Mouse (Mus musculus) intestine, postnatal 0 days (tissue): ENCODE results near the gene Mesp1. TPM values are rescaled to one million over a fixed set of nuclear protein-coding genes. Genes with fewer than 3 reads are reported as not detected.

ENCODE experiments used
- ATAC-seq: fragments of 200-750 bp; cut with Nextera tagmentation; 2 replicates; pipeline ENCODE4 v1.8.0; 2017; ENCODE audit warnings: mild to moderate bottlenecking, moderate TSS enrichment, moderate library complexity
- H3K27ac ChIP-seq: fragments of 300-500 bp; sonication (generic); 2 replicates; pipeline ENCODE4 v1.5.1; 2014; ENCODE audit warnings: mild to moderate bottlenecking, low read depth, low read length, moderate library complexity
- H3K27me3 ChIP-seq: fragments of 300-500 bp; sonication (generic); replicated peaks from 2 replicates; pipeline ENCODE4 v1.6.1; 2014; ENCODE audit warnings: low read length, mixed read lengths; ENCODE audit not compliant: control insufficient read depth, insufficient read depth
- H3K36me3 ChIP-seq: fragments of 300-500 bp; sonication (generic); 2 replicates; pipeline ENCODE4 v1.6.1; 2014; ENCODE audit warnings: mild to moderate bottlenecking, moderate library complexity; ENCODE audit not compliant: control insufficient read depth, insufficient read depth
- H3K4me1 ChIP-seq: fragments of 300-500 bp; sonication (generic); replicated peaks from 2 replicates; pipeline ENCODE4 v1.6.1; 2014; ENCODE audit warnings: antibody characterized with exemption, low read length, mixed read lengths; ENCODE audit not compliant: control insufficient read depth, insufficient read depth
- H3K4me2 ChIP-seq: fragments of 300-500 bp; sonication (generic); replicated peaks from 2 replicates; pipeline ENCODE4 v1.6.1; 2014; ENCODE audit warnings: low read depth, mild to moderate bottlenecking, moderate library complexity
- H3K4me3 ChIP-seq: fragments of 300-500 bp; sonication (generic); 2 replicates; pipeline ENCODE4 v1.5.1; 2014; ENCODE audit warnings: low read depth, low read length
- H3K9ac ChIP-seq: fragments of 300-500 bp; sonication (generic); 2 replicates; pipeline ENCODE4 v1.6.1; 2014; ENCODE audit warnings: mild to moderate bottlenecking, low read depth, low read length
- H3K9me3 ChIP-seq: fragments of 300-500 bp; sonication (generic); 2 replicates; pipeline ENCODE4 v1.6.1; 2016; ENCODE audit warnings: mixed run types; ENCODE audit not compliant: control insufficient read depth
- CTCF ChIP-seq: sonication (generic); IDR thresholded peaks from 2 replicates; pipeline ENCODE4 v1.5.1; 2016; ENCODE audit warnings: low read depth, mild to moderate bottlenecking, control low read depth, antibody characterized with exemption, moderate library complexity
- WGBS: fragments of 180-500 bp; shearing (Covaris S2); extraction: QIAGEN DNeasy Blood & Tissue Kit; methylation state at CpG from one replicate; pipeline ENCODE4 v1.1.7; 2014; 5-methylcytosine and 5-hydroxymethylcytosine counted together
- polyA plus RNA-seq: library from polyadenylated mRNA; unstranded; fragments of >200 nt; fragmentation: Nextera tagmentation; extraction: Ambion mirVana; gene quantifications from 2 replicates; pipeline ENCODE4 v1.2.1, GENCODE M21; 2015

Mesp1 gene
- polyA plus RNA-seq, 1 experiment from 2014 or later, result 0.21 TPM

GRCm38 (mm10) chr7:79769664-79770063 is 23.9 kb downstream of the Mesp1 start:
- Histone ChIP-seq H3K9me3 (no peaks in the 10 kb centered on the region), H3K9ac (no peak overlapping the region), H3K4me3 (no peak overlapping the region), H3K27me3 (no peaks in the 10 kb centered on the region), H3K4me1 (no peaks in the 10 kb centered on the region), H3K36me3 (no peaks in the 10 kb centered on the region), H3K27ac (no peak overlapping the region), H3K4me2 (no peak overlapping the region)
- TF ChIP-seq CTCF, result no peak
- 86% methylated on average over 3 of the region's 3 CpGs for WGBS
- no peak for ATAC-seq

- no peaks in the 10 kb centered on the region for H3K27me3 ChIP-seq
- no peak overlapping the region for H3K9ac ChIP-seq
- no peak for ATAC-seq
- no peaks in the 10 kb centered on the region for H3K36me3 ChIP-seq
- H3K27ac ChIP-seq, result no peak overlapping the region
- H3K4me3 ChIP-seq, result no peak overlapping the region
- peak; percentile 32; the same call in 1 of the 2 replicates for TF ChIP-seq CTCF
- WGBS, result 47% methylated on average over 1 of the region's 1 CpGs
- no peaks in the 10 kb centered on the region for H3K4me1 ChIP-seq
- H3K9me3 ChIP-seq, result no peaks in the 10 kb centered on the region
- H3K4me2 ChIP-seq, result no peak overlapping the region
Observed at GRCm38 (mm10) chr7:79765991-79766390, 27.6 kb downstream of the Mesp1 start.

- Histone ChIP-seq H3K9ac (no peak overlapping the region), H3K9me3 (no peaks in the 10 kb centered on the region), H3K27me3 (no peaks in the 10 kb centered on the region), H3K4me3 (no peak overlapping the region), H3K4me2 (no peak overlapping the region), H3K4me1 (no peaks in the 10 kb centered on the region), H3K36me3 (no peaks in the 10 kb centered on the region), H3K27ac (no peak overlapping the region)
- TF ChIP-seq CTCF, result no peak
- WGBS, result 60% methylated on average over 8 of the region's 8 CpGs
- ATAC-seq, result no peak
Observed at GRCm38 (mm10) chr7:79762106-79762505, 31.5 kb downstream of the Mesp1 start.

DNA sequence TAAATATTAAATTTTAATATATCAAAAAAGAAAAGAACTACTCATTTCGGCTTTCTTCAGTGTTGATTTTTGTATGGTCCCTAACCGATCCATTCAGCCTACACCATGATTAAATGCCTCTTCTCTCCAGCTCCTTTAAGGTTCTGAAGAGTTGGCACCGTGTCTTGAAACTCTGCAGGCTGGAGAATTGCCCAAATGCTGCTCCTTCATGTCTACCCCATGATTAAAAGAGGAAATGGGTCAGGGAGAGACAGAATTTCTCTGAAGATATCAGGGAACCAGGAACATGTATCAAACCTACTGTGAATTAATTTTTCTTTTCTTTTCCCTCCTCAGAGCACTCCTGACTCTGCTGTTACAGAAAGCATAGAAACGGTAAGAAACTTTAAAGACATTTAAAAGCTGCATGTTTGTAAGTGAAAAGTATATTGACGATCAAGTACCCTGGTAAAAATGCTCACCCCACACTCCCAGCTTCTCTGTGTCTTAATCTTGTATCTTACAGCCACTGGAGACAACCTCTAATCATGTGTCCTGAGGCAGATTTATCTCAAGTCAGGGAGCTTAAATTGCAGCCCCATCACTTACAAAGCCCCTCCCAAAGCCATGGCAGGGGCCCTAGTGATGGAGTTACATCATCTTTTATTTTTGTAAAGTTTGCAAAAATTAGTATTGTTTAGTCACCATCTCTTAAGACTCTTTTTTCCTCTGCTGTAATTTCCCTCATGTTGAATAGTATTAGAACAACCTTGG is 32.3 kb downstream of the Mesp1 start:
- no peaks in the 10 kb centered on the region for H3K4me1 ChIP-seq
- no peaks in the 10 kb centered on the region for H3K36me3 ChIP-seq
- no peak for ATAC-seq
- H3K27me3 ChIP-seq, result no peaks in the 10 kb centered on the region
- 73% methylated on average over 5 of the region's 5 CpGs for WGBS
- H3K4me2 ChIP-seq, result no peak overlapping the region
- TF ChIP-seq CTCF, result no peak
- H3K9ac ChIP-seq, result no peak overlapping the region
- no peaks in the 10 kb centered on the region for H3K9me3 ChIP-seq
- no peak overlapping the region for H3K4me3 ChIP-seq
- no peak overlapping the region for H3K27ac ChIP-seq

GRCm38 (mm10) chr7:79759766-79760165 is 33.8 kb downstream of the Mesp1 start:
- TF ChIP-seq CTCF, result no peak
- Histone ChIP-seq H3K36me3 (no peaks in the 10 kb centered on the region), H3K27me3 (no peaks in the 10 kb centered on the region), H3K4me1 (no peaks in the 10 kb centered on the region), H3K9me3 (no peaks in the 10 kb centered on the region), H3K4me2 (no peak overlapping the region), H3K4me3 (no peak overlapping the region), H3K27ac (no peak overlapping the region), H3K9ac (no peak overlapping the region)
- no peak for ATAC-seq

- Histone ChIP-seq H3K4me1 (no peaks in the 10 kb centered on the region), H3K27ac (no peak overlapping the region), H3K9ac (no peak overlapping the region), H3K27me3 (no peaks in the 10 kb centered on the region), H3K4me2 (no peak overlapping the region), H3K9me3 (no peaks in the 10 kb centered on the region), H3K36me3 (no peaks in the 10 kb centered on the region), H3K4me3 (no peak overlapping the region)
- ATAC-seq, result no peak
- 33% methylated on average over 6 of the region's 6 CpGs for WGBS
- no peak for TF ChIP-seq CTCF
Observed at GRCm38 (mm10) chr7:79758176-79758575, 35.4 kb downstream of the Mesp1 start.
